Comparison of ENCODE assay signal across 13 mouse cellular contexts in the genomic region with DNA sequence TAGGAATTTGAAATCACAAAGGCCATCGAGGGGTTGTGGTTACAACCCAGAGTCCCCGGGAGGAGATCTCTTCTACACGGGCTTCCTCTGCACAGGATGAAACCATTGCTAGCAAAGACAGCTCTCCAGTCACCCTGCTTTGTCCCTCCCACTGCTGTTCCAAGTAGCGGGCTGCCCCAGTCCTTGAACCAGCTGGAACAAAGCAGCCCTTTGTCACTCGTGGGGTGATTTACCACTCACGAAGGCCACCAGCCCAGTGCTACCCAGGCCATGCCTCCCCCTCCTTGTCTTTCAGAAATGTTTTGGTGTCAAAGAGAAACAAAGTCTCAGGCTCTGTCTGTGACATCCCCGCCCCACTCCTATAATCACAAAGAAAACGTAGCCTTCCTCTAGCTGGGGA. TPM values are rescaled to one million over a fixed set of nuclear protein-coding genes. Genes with fewer than 3 reads are reported as not detected.
DNase-seq lines count a peak whose midpoint lies in the region; ATAC-seq and TF ChIP-seq lines count a peak whose summit lies in the region.
"Had no signal": no experiment of that assay in that cellular context is flagged by ENCODE, and none has a peak within 500 bp of the region (broad histone marks: within the 10 kb centered on the region; RNA-seq: fewer than 3 reads in every experiment).

No protein-coding gene starts in this region.

- peaks cover 50% of the 10 kb centered on the region for H3K4me1 ChIP-seq in forebrain, embryonic 10.5 days
- H3K4me1 ChIP-seq in forebrain, embryonic 13.5 days: peaks cover 4% of the 10 kb centered on the region
- peaks cover 62% of the 10 kb centered on the region for H3K4me1 ChIP-seq in limb, embryonic 12.5 days (replicated peaks)

- no peaks in the 10 kb centered on the region for H3K27me3 ChIP-seq in forebrain, embryonic 10.5 days (ENCODE audit: poor library complexity, severe bottlenecking)
- no peaks in the 10 kb centered on the region for H3K27me3 ChIP-seq in forebrain, embryonic 13.5 days
- no peaks in the 10 kb centered on the region for H3K27me3 ChIP-seq in limb, embryonic 12.5 days
- H3K27me3 ChIP-seq: hindbrain, embryonic 12.5 days had no signal

- WGBS in forebrain, embryonic 10.5 days: 56% methylated on average over 8 of the region's 8 CpGs
- 35% methylated on average over 8 of the region's 8 CpGs for WGBS in forebrain, embryonic 13.5 days
- 49% methylated on average over 8 of the region's 8 CpGs for WGBS in limb, embryonic 12.5 days

- DNase-seq in forebrain, embryonic 10.5 days (ENCODE audit: extremely low spot score, low spot score): no peak
- DNase-seq in layer of hippocampus, adult 2 months (ENCODE audit: low spot score in 2 of 2): no peak
- no peak for DNase-seq in layer of hippocampus, adult 18-20 months (ENCODE audit: low spot score in 2 of 2)
- DNase-seq in adrenal gland, postnatal 25 days: peak; percentile 41
- DNase-seq in spleen, adult 12 weeks (ENCODE audit: low spot score): no peak
- no peak for DNase-seq in c-Kit-positive CD71-positive TER-119-positive erythroid progenitor cells, embryonic 14.5 days (ENCODE audit: low spot score)
- DNase-seq: kidney, postnatal 10 days; left cerebral cortex, postnatal 4 days; thymus, postnatal 36 days had no signal

- H3K27ac ChIP-seq in forebrain, embryonic 10.5 days: peak overlapping the region; percentile 67
- no peak overlapping the region for H3K27ac ChIP-seq in forebrain, embryonic 13.5 days
- peak overlapping the region; percentile 14; the same call in 1 of the 2 replicates for H3K27ac ChIP-seq in layer of hippocampus, adult 2 months
- H3K27ac ChIP-seq in limb, embryonic 12.5 days: peak overlapping the region; percentile 43
- H3K27ac ChIP-seq: hindbrain, embryonic 12.5 days; macrophage had no signal

- no peak for ATAC-seq in forebrain, embryonic 13.5 days
- ATAC-seq in limb, embryonic 12.5 days (ENCODE audit: insufficient number of reproducible peaks, insufficient read depth, low FRiP score, low TSS enrichment, low read depth): no peak

- H3K4me3 ChIP-seq in forebrain, embryonic 10.5 days: no peak overlapping the region
- no peak overlapping the region for H3K4me3 ChIP-seq in forebrain, embryonic 13.5 days
- no peak overlapping the region for H3K4me3 ChIP-seq in layer of hippocampus, adult 2 months
- H3K4me3 ChIP-seq in limb, embryonic 12.5 days (replicated peaks): no peak overlapping the region
- H3K4me3 ChIP-seq: hindbrain, embryonic 12.5 days had no signal

- no peaks in the 10 kb centered on the region for H3K9me3 ChIP-seq in forebrain, embryonic 10.5 days
- 0 out of 2 replicates have a peak, but pooled peaks cover 7% of the 10 kb centered on the region for H3K9me3 ChIP-seq in forebrain, embryonic 13.5 days (replicated peaks)
- H3K9me3 ChIP-seq in limb, embryonic 12.5 days: no peaks in the 10 kb centered on the region

- no peak overlapping the region for H3K9ac ChIP-seq in forebrain, embryonic 13.5 days
- no peak overlapping the region for H3K9ac ChIP-seq in limb, embryonic 12.5 days (replicated peaks)
- H3K9ac ChIP-seq: hindbrain, embryonic 12.5 days had no signal

- peaks cover 1% of the 10 kb centered on the region; the same call in 1 of the 2 replicates for H3K36me3 ChIP-seq in forebrain, embryonic 10.5 days (replicated peaks)
- H3K36me3 ChIP-seq in forebrain, embryonic 13.5 days (ENCODE audit: poor library complexity, severe bottlenecking): no peaks in the 10 kb centered on the region
- H3K36me3 ChIP-seq in limb, embryonic 12.5 days: peaks cover 3% of the 10 kb centered on the region; the same call in 1 of the 2 replicates

- no peak overlapping the region for H3K4me2 ChIP-seq in forebrain, embryonic 13.5 days
- no peak overlapping the region for H3K4me2 ChIP-seq in limb, embryonic 12.5 days
- H3K4me2 ChIP-seq: hindbrain, embryonic 12.5 days had no signal

- TF ChIP-seq CTCF in layer of hippocampus, adult 2 months (conservative IDR thresholded peaks at IDR 0.05): no peak

RNA-seq across cellular contexts. Expression of gene Rasl11b, which starts 10.4 kb away (rescaled TPM):
- polyA plus RNA-seq in forebrain, embryonic 10.5 days (2016; fragmentation: Nextera tagmentation; extraction: Ambion mirVana): 27.5 and 29.2 TPM in 2 replicates
- 23.0 TPM in 2 replicates for polyA plus RNA-seq in forebrain, embryonic 13.5 days (2015; fragmentation: Nextera tagmentation; extraction: Ambion mirVana)
- 10 to 100 TPM; 65.6 to 75.4 TPM for total RNA-seq in layer of hippocampus, adult 2 months (2021)
- 10 to 100 TPM; 67.4 to 83.8 TPM for total RNA-seq in layer of hippocampus, adult 18-20 months (2021)
- 14.7 and 20.1 TPM in 2 replicates for total RNA-seq in adrenal gland, postnatal 25 days (2021)
- polyA plus RNA-seq in limb, embryonic 12.5 days (2016; fragmentation: Nextera tagmentation; extraction: Ambion mirVana): 156 and 176 TPM in 2 replicates
- polyA plus RNA-seq: macrophage had no signal
